Mouse (Mus musculus): Measurements from ENCODE around the gene Syne1. TPM values are rescaled to one million over a fixed set of nuclear protein-coding genes. Genes with fewer than 3 reads are reported as not detected.

Syne1 gene
- total and polyA plus RNA-seq, 3 experiments = 5.3 to 6.8 TPM; not detected in 1

- TF ChIP-seq POLR2AphosphoS5 (IDR thresholded peaks at IDR 0.05; ENCODE audit: borderline replicate concordance, low read depth, low read length) = no peak
- TF ChIP-seq MXI1 (IDR thresholded peaks at IDR 0.05; ENCODE audit: low read depth, low read length) = no peak
- TF ChIP-seq ELF1 (IDR thresholded peaks at IDR 0.05; ENCODE audit: low read depth, low read length) = no peak
- TF ChIP-seq SMC3 (IDR thresholded peaks at IDR 0.05; ENCODE audit: low read depth, low read length) = no peak
- Histone ChIP-seq H3K9me3 (replicated peaks; ENCODE audit: insufficient read depth, low read length) (no peaks in the 10 kb centered on the region), H3K36me3 (ENCODE audit: control insufficient read depth in 1 of 2, insufficient read depth in 2 of 2, low read length in 2 of 2) (no peaks in the 10 kb centered on the region), H3K4me1 (ENCODE audit: control insufficient read depth in 1 of 2, insufficient read depth in 2 of 2, low read length in 2 of 2) (no peaks in the 10 kb centered on the region), H3K79me2 (ENCODE audit: control insufficient read depth, insufficient read depth, low read length, poor library complexity) (no peaks in the 10 kb centered on the region), H3K27me3 (ENCODE audit: control insufficient read depth in 1 of 2, insufficient read depth in 2 of 2, low read length in 2 of 2) (no peaks in the 10 kb centered on the region), H3K9ac (ENCODE audit: control insufficient read depth, low read depth, low read length, poor library complexity, severe bottlenecking) (no peak overlapping the region), H3K4me3 (ENCODE audit: control insufficient read depth in 1 of 2, insufficient read depth in 1 of 2, low read depth in 2 of 2, low read length in 2 of 2) (no peak overlapping the region), H3K27ac (ENCODE audit: control insufficient read depth, low read depth, low read length) (no peak overlapping the region)
- no peak for DNase-seq (ENCODE audit: low read depth, low spot score)
Observed at GRCm38 (mm10) chr10:4983919-4984318, 567.4 kb downstream of the Syne1 start.

- H3K79me2 ChIP-seq (ENCODE audit: control insufficient read depth, insufficient read depth, low read length, poor library complexity) = no peaks in the 10 kb centered on the region
- no peak for DNase-seq (ENCODE audit: low read depth, low spot score)
- no peak overlapping the region for H3K9ac ChIP-seq (ENCODE audit: control insufficient read depth, low read depth, low read length, poor library complexity, severe bottlenecking)
- H3K4me3 ChIP-seq (ENCODE audit: control insufficient read depth in 1 of 2, insufficient read depth in 1 of 2, low read depth in 2 of 2, low read length in 2 of 2) = no peak overlapping the region
- TF ChIP-seq CHD2 (IDR thresholded peaks at IDR 0.05; ENCODE audit: low read length) (no peak), RCOR1 (IDR thresholded peaks at IDR 0.05; ENCODE audit: low read depth, low read length) (no peak), BHLHE40 (IDR thresholded peaks at IDR 0.05; ENCODE audit: borderline replicate concordance, low read depth, low read length) (no peak), RAD21 (IDR thresholded peaks at IDR 0.05; ENCODE audit: low read depth, low read length) (no peak), MYB (IDR thresholded peaks at IDR 0.05; ENCODE audit: low read depth, low read length) (no peak), TBP (IDR thresholded peaks at IDR 0.05; ENCODE audit: low read depth, low read length) (no peak), MAX (IDR thresholded peaks at IDR 0.05; ENCODE audit: low read length) (no peak), EP300 (IDR thresholded peaks at IDR 0.05; ENCODE audit: low read depth in 1 of 2, low read length in 2 of 2) (no peak), USF2 (IDR thresholded peaks at IDR 0.05; ENCODE audit: borderline replicate concordance in 1 of 2, insufficient read depth in 1 of 2, low read depth in 1 of 2, low read length in 2 of 2) (no peak), UBTF (IDR thresholded peaks at IDR 0.05; ENCODE audit: borderline replicate concordance, insufficient read depth, low read depth, low read length) (no peak), E2F4 (IDR thresholded peaks at IDR 0.05; ENCODE audit: borderline replicate concordance, low read depth, low read length) (no peak), POLR2A (IDR thresholded peaks at IDR 0.05; ENCODE audit: control insufficient read depth in 1 of 2, insufficient read depth in 1 of 2, low read depth in 1 of 2, low read length in 2 of 2, poor library complexity in 1 of 2) (no peak), ZKSCAN1 (IDR thresholded peaks at IDR 0.05; ENCODE audit: low read depth, low read length) (no peak), NRF1 (IDR thresholded peaks at IDR 0.05; ENCODE audit: insufficient read depth, low read depth, low read length, poor library complexity, severe bottlenecking) (no peak), USF1 (IDR thresholded peaks at IDR 0.05; ENCODE audit: low read depth, low read length) (no peak), MYC (IDR thresholded peaks at IDR 0.05; ENCODE audit: low read depth, low read length) (no peak), HCFC1 (IDR thresholded peaks at IDR 0.05; ENCODE audit: low read depth, low read length) (no peak), NELFE (IDR thresholded peaks at IDR 0.05; ENCODE audit: low read depth, low read length) (no peak), TAL1 (IDR thresholded peaks at IDR 0.05; ENCODE audit: low read length) (no peak)
- H3K9me3 ChIP-seq (replicated peaks; ENCODE audit: insufficient read depth, low read length) = no peaks in the 10 kb centered on the region
- H3K36me3 ChIP-seq (ENCODE audit: control insufficient read depth in 1 of 2, insufficient read depth in 2 of 2, low read length in 2 of 2) = no peaks in the 10 kb centered on the region
- H3K4me1 ChIP-seq (ENCODE audit: control insufficient read depth in 1 of 2, insufficient read depth in 2 of 2, low read length in 2 of 2) = no peaks in the 10 kb centered on the region
- H3K27me3 ChIP-seq (ENCODE audit: control insufficient read depth in 1 of 2, insufficient read depth in 2 of 2, low read length in 2 of 2) = no peaks in the 10 kb centered on the region
- no peak overlapping the region for H3K27ac ChIP-seq (ENCODE audit: control insufficient read depth, low read depth, low read length)
Observed at GRCm38 (mm10) chr10:4977374-4977773, 573.9 kb downstream of the Syne1 start.

All from MEL (cell line).